Mouse (Mus musculus) heart, postnatal 14 days (tissue): ENCODE results near the gene Med26. TPM values are rescaled to one million over a fixed set of nuclear protein-coding genes. Genes with fewer than 3 reads are reported as not detected.

Experiments
- DNase-seq, 2 experiments: peaks; one replicate each; pipeline ENCODE4 v3.0.0; 2021 to 2022
- intact Hi-C: fragments of 180-260 bp; cut with DNase I; formaldehyde crosslinking; loops from one replicate; pipeline ENCODE4 v1.15.1; 2025
- total RNA-seq, 2 experiments: library from RNA; stranded (reverse); gene quantifications; 2 replicates each; pipeline ENCODE4 v1.2.3; 2021

Med26 gene
- total RNA-seq, 2 experiments from 2014 or later: 10.5 to 10.7 TPM

DNA sequence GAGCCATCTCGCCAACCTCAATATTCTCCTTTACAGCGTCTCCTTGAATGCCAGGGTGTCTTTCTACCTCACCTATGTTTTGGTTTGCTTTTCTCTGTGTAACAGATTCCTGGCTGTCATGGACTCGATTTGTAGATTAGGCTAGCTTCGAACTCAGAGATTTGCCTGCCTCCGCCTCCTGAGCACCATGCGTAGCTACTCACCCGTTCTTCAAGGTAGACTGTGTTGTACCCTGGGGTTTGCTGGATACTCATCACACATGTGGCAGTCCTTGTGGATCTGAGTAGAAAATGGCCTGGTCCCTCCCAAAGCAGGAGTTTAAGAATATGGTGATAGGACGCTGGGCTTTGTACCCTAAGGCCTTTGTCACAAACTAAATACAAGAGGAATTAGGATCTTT lies 54.7 kb downstream of the Med26 start:
- no peak for DNase-seq
- intact Hi-C loops: loop anchor here (2.0 to 5.0 kb wide), 3 partner anchors 53 to 254 kb away; no protein-coding TSS in a partner anchor

DNA sequence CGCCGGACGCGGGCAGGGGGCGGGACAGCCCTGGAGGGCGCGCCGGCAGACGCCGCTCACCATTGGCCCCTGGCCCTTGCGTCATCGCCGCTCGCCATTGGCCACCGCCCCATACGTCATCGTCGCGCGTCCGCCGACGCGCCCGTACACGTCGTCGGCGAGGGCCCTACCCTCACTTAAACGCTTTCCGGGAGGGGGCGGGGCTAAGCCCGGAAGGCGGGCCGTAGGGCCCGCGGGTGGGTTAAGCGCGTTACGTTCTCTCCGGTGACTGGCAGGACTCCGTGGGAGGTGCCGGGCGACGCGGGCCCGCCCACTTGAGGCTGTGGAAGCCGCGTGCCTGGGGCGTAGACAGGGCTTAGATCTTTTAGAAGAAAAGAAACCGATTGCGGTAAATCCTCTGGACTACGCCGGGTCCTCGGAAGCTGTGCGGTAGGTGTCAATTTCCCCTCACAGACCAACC lies 55.4 kb downstream of the Med26 start:
- DNase-seq: peak; percentile 100
- intact Hi-C loops: loop anchor here (2.0 to 5.0 kb wide), 3 partner anchors 54 to 255 kb away; no protein-coding TSS in a partner anchor

DNA sequence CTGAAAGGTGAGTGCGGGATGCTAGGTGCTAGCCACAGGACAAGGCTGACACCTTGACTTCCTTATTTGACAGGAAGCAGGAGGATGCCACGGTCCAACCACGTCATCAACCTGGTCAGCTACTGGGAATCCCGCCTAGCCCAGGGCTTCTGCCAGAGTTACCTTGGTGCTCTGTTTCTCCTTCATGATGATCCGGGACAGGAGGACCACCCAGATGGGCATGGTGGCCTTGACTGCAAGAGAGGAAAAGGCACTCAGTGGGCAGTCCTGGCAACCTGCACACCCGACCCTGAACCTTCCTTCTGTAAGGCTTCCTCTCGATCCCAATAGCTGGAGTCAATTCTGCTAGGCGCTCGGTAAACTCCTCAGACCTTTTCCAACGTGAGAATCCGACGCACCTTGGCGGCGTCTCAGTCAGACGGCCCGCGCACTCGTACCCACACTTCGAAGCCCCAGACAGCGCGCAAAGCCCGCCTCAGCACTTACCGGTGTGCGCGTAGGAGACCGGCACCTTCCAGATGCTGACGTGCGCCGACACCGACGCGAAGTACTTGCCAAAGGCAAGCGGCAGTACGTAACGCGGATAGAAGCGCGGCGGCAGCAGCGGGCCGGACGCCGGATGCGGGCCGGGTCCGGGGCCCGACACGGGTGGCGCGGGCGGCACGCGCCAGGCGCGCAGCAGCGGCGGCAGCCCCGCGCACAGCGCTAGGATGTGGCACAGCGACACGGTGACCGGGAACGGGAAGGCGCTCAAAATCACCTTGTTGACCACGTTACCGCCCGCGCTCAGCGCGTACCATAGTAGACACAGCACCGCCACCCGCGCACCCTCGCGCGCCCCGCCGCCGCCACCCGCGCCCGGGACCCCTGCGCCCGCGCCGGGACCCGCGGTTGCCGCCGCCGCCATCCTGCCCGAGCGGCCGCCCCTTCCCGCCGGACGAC lies 56.1 kb downstream of the Med26 start, which contains the start of gene Slc35e1:
Slc35e1 (minus strand) TSS at position 935 of the 942 bp plus-strand sequence.
- DNase-seq: peak in 1 of 2 experiments; percentile 45
- intact Hi-C loops: loop anchor here (2.0 to 5.0 kb wide), 3 partner anchors 55 to 255 kb away; no protein-coding TSS in a partner anchor

DNA sequence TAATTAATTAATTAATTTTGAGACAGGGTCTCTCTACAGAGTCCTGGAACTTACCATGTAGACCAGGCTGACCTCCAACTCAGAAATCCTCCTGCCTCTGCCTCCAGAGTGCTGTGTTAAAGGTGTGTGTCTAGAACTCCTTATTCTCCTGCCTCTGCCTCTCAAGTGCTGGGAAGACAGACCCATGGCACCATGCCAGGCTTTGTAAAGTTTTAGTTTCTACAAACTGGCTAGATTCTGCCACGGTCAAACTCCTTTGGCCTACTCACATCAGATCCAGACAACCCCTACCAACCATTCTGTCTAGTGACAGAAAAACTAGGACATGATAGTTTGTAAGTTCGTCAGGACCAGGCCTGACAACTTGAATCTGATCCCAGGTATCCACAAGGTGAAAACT lies 57.1 kb downstream of the Med26 start:
- no peak for DNase-seq
- intact Hi-C loops: loop anchor here (5.0 kb wide), 2 partner anchors 76 to 256 kb away; no protein-coding TSS in a partner anchor

DNA sequence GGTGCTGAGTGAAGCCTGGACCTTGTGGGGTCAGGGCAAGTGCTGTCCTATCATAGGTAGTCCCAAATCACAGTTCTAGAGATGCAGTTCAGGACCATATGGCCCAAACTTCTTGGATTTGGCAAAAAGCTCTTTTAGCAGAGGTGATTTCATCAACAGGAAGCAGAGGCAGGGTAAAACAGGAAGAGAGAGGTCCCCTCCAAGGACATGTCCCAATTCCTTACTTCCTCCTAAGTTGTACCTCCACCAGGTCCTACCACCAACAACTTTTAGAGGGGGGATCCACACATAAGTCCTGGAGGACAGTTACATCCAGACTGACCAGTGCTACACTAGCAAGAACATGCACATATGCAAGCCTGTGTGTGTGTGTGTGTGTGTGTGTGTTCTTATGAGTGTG lies 61.1 kb downstream of the Med26 start:
- DNase-seq: no peak
- intact Hi-C loops: loop anchor here (5.0 kb wide), 1 partner anchor 40 kb away; no protein-coding TSS in a partner anchor

DNA sequence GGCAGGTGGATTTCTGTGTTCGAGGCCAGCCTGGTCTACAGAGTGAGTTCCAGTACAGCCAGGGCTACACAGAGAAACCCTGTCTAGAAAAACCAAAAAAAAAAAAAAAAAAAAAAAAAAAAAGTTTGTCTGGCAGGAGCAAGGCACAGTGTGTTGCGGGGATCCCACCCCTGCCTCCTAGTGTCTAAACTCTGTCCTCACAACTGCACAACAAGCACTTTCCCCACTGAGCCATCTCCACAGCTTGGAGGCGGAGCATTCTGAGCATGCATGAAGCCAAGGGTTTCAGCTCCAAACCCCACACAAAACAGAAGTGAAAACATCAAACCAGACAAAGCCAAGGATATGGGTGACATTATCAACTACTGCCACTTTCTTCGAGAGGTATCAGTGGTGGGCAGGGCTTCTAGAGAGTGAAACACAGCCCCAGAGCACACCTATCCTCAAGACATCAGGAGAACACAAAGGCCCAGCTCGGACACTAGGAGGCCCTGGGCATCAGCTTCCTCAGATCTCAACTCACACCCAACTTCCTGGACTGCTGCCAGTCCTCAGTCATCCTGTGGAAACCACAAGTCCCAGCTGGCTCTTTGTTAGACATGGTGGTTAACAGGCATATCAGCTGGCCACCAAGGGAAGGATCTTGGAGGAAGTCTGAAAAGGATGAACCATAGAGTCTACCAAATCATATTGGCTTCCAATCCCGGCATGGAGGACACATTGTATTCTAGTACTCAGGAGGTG lies 62.4 kb downstream of the Med26 start:
- peak; percentile 47 to 54 for DNase-seq
- intact Hi-C loops: loop anchor here (5.0 kb wide), 1 partner anchor 38 kb away; no protein-coding TSS in a partner anchor

DNA sequence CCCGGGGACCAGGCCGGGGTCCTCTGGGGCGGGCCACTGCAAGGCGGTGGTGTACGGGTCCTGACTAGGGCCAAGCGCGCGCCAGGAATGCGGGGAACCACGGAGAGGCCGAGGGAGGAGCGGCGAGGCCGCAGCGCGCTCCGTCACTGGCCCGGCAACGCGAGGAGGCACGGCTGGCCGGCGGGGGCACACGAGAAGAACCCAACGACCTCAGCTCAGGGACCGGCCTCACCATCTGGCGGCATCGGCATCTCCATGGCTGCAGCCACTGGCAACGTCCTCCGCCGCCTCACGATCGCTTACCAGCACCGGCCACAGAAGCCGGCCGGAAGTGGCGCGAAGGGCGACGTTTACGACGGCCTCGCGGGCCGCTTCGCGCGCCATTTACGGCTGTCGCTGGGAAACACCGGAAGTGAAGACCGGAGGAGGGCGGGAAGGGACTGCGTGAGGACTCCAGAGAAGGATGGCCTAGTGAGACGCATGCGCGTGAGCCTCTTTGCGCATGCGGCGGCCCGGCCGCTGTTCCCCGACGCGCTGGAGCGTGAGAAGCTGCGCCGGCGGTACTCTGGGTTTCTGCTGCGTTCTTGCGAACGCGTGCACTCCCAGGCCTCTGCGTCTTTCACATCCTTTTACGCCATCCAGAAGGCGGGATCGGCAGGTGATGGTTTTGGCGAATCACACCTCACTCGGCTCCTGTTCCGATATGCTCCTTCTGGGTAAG lies 73.1 kb downstream of the Med26 start, which contains the start of gene Cherp:
Cherp (minus strand) TSS at position 401 of the 721 bp plus-strand sequence.
- intact Hi-C loops: no loop called here
- DNase-seq: peak; percentile 96

DNA sequence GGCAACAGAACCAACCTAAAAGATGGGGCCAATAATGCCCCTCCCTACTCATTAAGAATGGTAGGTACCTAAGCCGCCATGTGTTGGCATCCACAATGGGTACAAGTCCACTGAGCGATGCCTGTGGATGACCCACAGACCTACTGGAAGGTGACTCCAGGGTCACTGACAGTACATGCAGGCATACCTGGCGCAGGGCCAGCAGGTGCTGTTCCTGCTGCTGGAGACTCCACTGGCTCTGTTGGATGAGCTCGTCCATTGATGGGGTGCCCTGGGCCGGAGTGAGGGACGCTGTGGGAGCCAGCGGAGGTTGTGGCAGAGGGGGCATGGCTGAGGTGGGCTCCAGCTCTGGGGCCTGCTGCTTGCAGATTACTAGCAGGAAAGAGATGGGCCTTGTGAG lies 77.4 kb downstream of the Med26 start:
- intact Hi-C loops: no loop called here
- no peak for DNase-seq

DNA sequence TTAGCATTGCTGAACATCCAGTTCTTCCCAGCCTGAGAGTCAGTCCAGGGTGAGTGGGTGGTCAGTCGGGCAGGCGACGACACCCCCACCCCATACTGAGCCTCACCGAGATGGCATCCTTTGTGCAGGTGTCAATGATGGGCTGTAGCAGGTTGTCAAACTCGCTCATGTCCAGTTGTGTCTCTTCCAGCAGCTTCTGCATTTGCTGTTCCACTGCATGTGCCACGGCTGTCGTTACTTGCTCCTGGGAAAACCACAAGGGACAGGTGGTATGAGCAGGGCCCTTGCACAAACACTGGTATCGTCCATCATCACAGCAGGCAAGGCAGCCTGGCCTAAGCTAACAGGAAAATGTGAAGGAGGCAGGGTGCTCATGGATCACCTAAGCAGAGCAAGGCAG lies 78.1 kb downstream of the Med26 start:
- DNase-seq: no peak
- intact Hi-C loops: no loop called here

DNA sequence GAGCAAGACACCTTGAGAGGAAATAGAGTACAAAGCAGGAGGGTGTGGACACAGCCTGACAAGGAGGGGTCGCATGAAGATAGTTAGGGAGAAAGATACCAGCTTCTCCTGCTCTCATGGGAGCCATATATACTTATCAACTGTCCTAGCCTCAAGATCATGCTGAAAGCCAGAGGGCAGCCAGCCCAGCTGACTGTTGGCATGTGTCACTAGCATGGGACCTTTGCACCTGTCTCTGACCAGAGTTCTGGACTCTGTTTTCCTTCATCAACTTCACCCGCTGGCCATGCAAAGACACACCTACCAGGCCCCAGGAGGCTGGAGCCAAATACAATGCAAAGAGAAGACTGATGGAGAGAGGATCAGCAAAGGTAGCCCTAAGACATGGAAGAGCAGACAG lies 78.8 kb downstream of the Med26 start:
- intact Hi-C loops: no loop called here
- no peak for DNase-seq

DNA sequence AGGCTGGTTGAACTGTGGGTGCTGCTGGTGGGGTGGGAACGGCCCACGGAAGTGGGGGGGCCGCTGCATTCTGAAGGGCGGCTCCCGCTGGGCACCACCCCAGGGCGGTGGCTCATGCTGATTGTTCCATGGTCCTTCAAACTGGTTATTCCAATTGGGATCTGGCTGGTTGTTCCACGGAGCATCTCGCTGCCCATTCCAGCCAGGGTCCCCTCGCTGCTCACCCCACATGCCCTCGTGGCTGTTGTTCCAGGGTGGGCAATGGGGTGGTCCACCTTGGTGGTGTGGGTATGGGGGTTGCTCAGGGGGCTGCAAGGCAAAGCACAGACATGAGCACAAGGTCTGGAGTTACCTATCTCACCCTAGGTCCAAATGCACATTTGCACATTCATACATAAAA lies 83.9 kb downstream of the Med26 start:
- no peak for DNase-seq
- intact Hi-C loops: no loop called here

DNA sequence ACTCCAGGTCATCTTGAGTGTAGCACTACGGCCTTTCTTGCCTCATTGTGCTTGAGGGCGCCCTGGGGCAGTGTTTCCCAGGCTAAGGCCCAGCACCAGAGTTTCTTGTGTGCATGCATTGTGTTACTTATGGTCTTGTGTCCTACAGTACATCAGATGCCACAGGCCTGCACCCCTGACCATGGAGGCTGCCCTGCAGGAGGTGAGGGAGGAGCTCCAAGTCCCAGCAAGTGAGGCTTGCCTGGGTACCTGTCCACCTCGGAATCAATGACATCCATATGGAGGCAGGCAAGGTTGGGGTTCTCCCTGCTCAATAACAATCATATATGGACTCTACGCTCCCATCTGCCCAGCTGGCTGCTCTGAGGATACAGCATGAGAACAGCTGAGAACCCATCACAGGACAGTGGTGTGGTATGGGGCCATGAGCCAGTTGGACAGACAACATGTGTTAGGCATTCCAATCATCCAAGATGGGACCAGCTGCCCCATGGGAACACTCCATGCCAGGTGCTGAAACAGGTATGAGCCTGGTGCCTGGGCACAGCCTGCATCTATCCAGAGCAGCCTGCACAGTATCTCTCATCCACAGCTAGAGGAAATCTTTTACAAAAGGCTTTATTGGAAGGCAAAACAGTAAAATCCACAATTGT lies 88.1 kb downstream of the Med26 start:
- intact Hi-C loops: no loop called here
- DNase-seq: no peak

DNA sequence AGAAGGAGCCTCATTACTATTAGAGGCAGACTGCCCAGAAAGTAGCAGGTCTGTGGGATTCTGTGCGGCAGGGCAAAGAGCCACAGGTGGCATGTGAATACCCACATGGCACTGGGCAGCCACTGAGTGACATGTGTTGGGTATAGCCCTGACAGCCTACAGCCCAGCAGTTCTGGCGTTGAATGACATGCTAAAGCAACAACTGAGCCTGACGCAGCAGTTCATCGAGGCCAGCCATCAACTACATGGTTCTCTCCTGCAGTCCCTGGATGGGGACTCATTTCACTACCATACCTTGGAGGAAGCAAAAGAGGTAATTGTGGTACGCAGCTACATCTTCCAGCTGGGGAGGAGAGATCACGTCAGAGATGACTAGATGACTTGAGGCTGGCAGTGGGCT lies 89.6 kb downstream of the Med26 start:
- no peak for DNase-seq
- intact Hi-C loops: no loop called here

DNA sequence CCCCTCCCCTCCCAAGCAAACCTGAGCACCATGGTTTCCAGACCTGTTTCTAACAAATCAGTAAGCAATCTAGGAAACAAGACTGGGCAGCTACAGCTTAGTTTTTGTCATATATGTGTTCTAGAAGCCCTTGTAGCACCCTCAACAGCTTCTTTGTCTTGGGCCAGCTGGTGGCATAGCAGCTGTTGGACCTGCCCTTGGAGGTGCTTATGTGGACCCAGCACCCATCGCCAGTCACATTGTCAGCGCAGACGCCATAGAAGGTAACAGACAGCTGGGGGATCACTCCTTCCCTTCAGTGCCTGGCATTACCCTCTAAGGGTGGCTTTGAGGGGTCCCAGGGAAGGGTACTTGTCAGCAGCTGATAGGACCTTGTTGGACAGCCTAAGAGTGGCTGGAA lies 90.3 kb downstream of the Med26 start:
- intact Hi-C loops: no loop called here

DNA sequence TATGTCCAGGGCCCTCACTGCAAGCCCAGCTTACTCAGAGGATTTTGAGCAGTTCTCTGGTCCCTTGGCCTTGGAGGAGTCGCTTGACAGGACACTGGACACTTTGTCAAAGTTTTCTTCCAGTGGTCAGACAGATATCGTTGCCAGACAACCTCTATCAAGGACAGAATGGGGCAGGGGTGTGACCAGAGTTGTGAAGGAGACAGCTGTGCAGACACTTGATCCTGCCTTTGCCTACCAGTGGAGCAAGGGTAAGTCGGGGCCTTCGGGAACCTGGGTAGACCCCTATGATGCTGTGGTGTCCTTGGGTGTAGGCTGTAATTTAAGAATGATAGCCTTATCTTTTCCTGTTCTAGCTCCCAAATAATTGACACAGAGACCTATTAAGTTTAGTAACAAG lies 92.8 kb downstream of the Med26 start:
- DNase-seq: no peak
- intact Hi-C loops: no loop called here

More for the DNA sequence above, 90.3 kb downstream of the Med26 start:
- no peak for DNase-seq

DNA sequence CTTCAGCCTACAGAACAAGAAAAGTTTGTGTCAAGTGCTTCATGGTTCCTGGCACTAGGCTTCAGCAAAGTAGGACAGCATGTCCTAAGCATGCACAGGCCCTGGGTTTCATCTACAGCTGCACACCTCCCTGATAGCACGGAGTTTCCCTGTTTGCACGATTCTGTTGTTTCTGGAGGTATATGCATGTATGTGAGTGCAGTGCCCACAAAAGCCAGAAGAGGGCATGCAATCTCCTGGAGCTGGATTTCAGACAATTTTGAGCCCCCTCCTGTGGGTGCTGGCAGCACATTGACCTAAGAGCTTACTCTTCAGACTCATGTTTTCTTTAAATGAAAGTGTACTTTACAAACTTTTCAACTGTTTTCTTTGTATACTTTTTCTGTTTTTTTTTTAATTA lies 94.2 kb downstream of the Med26 start:
- no peak for DNase-seq
- intact Hi-C loops: no loop called here

DNA sequence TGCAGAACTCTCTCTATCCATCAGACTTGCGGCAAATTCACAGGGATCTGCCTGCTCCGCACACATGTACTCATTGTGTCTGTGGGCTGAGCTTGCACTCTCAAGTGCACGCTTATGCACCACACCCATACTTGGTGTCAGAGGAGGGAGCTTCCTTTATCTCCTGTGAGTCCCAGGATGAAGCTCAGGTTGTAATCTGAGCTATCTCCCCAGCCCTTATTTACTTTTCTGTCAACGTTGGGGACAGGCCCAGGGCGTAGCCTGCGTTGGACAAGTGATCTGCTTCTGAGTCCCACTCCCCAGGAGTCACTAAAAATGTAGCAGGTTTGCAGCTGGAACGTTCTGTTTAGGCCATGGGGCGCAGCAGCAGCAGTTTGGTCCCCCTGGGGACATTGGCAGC lies 96.6 kb downstream of the Med26 start:
- no peak for DNase-seq
- intact Hi-C loops: no loop called here

DNA sequence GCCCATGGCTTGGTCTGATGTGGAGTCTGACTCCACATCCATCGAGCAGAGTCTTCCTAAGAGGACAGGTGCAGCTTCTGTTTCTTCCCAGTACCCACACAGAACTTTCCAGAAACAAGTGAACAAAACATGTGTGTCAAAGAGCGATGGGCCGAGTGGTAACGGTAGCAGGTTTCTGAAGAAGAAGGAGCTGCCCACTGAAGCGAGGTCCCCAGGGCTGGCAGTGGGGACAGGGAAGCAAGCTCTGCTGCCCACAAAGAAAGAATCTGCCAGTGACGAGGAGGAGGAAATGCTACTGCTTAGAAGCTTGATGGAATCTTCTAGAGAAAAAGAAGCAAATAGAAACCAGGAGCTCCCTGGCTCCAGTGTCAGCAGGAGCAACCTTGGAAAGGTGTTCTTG lies 103.0 kb downstream of the Med26 start:
- intact Hi-C loops: loop anchor here (5.0 kb wide), 1 partner anchor 42 kb away; no protein-coding TSS in a partner anchor
- no peak for DNase-seq
